Mouse (Mus musculus) bone marrow macrophage, adult 2 months (primary cell): ENCODE results near the gene Gm26620.

Experiments
- CTCF ChIP-seq: IDR thresholded peaks from 2 replicates; pipeline ENCODE4 v1.5.1; 2012; ENCODE audit warnings: low read depth, mild to moderate bottlenecking, low read length, moderate library complexity
- POLR2A ChIP-seq: IDR thresholded peaks from 2 replicates; pipeline ENCODE4 v1.6.1; 2012; ENCODE audit warnings: mild to moderate bottlenecking, low read depth, low read length, borderline replicate concordance

DNA sequence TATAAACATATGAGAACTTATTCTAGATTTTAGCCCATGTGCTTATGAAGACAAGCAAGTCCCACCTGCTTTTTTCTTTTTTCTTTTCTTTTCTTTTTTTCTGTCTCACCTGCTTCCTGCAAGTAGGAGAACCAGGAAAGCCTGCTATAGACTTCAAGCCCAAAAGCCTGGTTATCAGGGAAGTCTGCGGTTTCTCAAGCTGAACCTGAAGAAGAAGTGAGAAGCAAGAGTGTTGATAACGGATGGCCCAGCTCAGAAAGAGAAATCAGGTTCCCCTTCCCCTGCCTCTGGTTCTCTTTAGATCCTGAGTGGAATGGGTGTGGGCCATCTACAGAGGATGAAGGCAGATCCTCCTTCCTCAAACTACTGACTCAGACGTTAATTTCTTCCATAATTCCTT is 47.2 kb downstream of the Gm26620 start:
- TF ChIP-seq CTCF (no peak), POLR2A (no peak)
